Mouse (Mus musculus) lung, embryonic 14.5 days (tissue): Measurements from ENCODE around the gene Sdf4. TPM values are rescaled to one million over a fixed set of nuclear protein-coding genes. Genes with fewer than 3 reads are reported as not detected.

ENCODE experiments used
- ATAC-seq: fragments of 200-750 bp; cut with Nextera tagmentation; 2 replicates; pipeline ENCODE4 v1.8.0; 2017; ENCODE audit warnings: mild to moderate bottlenecking, moderate TSS enrichment, moderate library complexity; ENCODE audit not compliant: insufficient read depth
- DNase-seq: peaks from one replicate; pipeline ENCODE4 v3.0.0-alpha.2; 2015
- H3K27ac ChIP-seq: fragments of 300-500 bp; sonication (generic); 2 replicates; pipeline ENCODE4 v1.5.1; 2014; ENCODE audit warnings: low read depth, mild to moderate bottlenecking, moderate library complexity
- H3K27me3 ChIP-seq: fragments of 300-500 bp; sonication (generic); 2 replicates; pipeline ENCODE4 v1.6.1; 2014; ENCODE audit warnings: low read length, control low read depth; ENCODE audit not compliant: insufficient read depth
- H3K36me3 ChIP-seq: fragments of 300-500 bp; sonication (generic); 2 replicates; pipeline ENCODE4 v1.6.1; 2014; ENCODE audit warnings: control low read depth; ENCODE audit not compliant: insufficient read depth
- H3K4me1 ChIP-seq: fragments of 300-500 bp; sonication (generic); 2 replicates; pipeline ENCODE4 v1.6.1; 2014; ENCODE audit warnings: antibody characterized with exemption, control low read depth; ENCODE audit not compliant: insufficient read depth
- H3K4me2 ChIP-seq: fragments of 300-500 bp; sonication (generic); 2 replicates; pipeline ENCODE4 v1.6.1; 2014; ENCODE audit warnings: mild to moderate bottlenecking
- H3K4me3 ChIP-seq: fragments of 300-500 bp; sonication (generic); 2 replicates; pipeline ENCODE4 v1.5.1; 2014; ENCODE audit warnings: low read depth, low read length
- H3K9ac ChIP-seq: fragments of 300-500 bp; sonication (generic); 2 replicates; pipeline ENCODE4 v1.6.1; 2014
- H3K9me3 ChIP-seq: fragments of 300-500 bp; sonication (generic); 2 replicates; pipeline ENCODE4 v1.6.1; 2016; ENCODE audit warnings: low read depth, low read length, control low read depth
- CTCF ChIP-seq: IDR thresholded peaks from 2 replicates; pipeline ENCODE4 v1.5.1; 2016; ENCODE audit warnings: antibody characterized with exemption, low read depth
- WGBS: fragments of 180-500 bp; shearing (Covaris S2); extraction: QIAGEN DNeasy Blood & Tissue Kit; methylation state at CpG from one replicate; pipeline ENCODE4 v1.1.7; 2014; 5-methylcytosine and 5-hydroxymethylcytosine counted together
- polyA plus RNA-seq: library from polyadenylated mRNA; unstranded; fragments of >200 nt; fragmentation: Nextera tagmentation; extraction: Ambion mirVana; gene quantifications from 2 replicates; pipeline ENCODE4 v1.2.1, GENCODE M21; 2014

The Sdf4 gene
- polyA plus RNA-seq, 1 experiment from 2014 or later, result 152 TPM

- 73% methylated on average over 4 of the region's 4 CpGs for WGBS
- 0 out of 2 replicates have a peak, but pooled peaks cover 4% of the 10 kb centered on the region for H3K36me3 ChIP-seq
- H3K9ac ChIP-seq, result no peak overlapping the region
- peaks cover 19% of the 10 kb centered on the region for H3K27me3 ChIP-seq
- no peaks in the 10 kb centered on the region for H3K9me3 ChIP-seq
- peak overlapping the region; percentile 80; the same call in 1 of the 2 replicates for H3K4me2 ChIP-seq
- DNase-seq (no peak), ATAC-seq (no peak)
- H3K4me1 ChIP-seq, result peaks cover 12% of the 10 kb centered on the region; the same call in 1 of the 2 replicates
- no peak for TF ChIP-seq CTCF
- no peak overlapping the region; the same call in 1 of the 2 replicates for H3K27ac ChIP-seq
- no peak overlapping the region for H3K4me3 ChIP-seq
These were observed 40.2 kb downstream of the Sdf4 start for GRCm38 (mm10) chr4:156032856-156033255.

GRCm38 (mm10) chr4:156033476-156034119, 40.9 kb downstream of the Sdf4 start:
- H3K4me2 ChIP-seq, result no peak overlapping the region
- no peaks in the 10 kb centered on the region for H3K9me3 ChIP-seq
- no peak overlapping the region for H3K4me3 ChIP-seq
- TF ChIP-seq CTCF, result peak; percentile 76
- 0 out of 2 replicates have a peak, but pooled peaks cover 4% of the 10 kb centered on the region for H3K36me3 ChIP-seq
- H3K27me3 ChIP-seq, result peaks cover 19% of the 10 kb centered on the region
- DNase-seq, result peak; percentile 78
- no peak overlapping the region for H3K27ac ChIP-seq
- H3K9ac ChIP-seq, result no peak overlapping the region
- H3K4me1 ChIP-seq, result peaks cover 12% of the 10 kb centered on the region; the same call in 1 of the 2 replicates
- 39% methylated on average over 6 of the region's 6 CpGs for WGBS
- ATAC-seq, result no peak

GRCm38 (mm10) chr4:156034301-156034700, 41.6 kb downstream of the Sdf4 start:
- H3K9me3 ChIP-seq, result no peaks in the 10 kb centered on the region
- ATAC-seq (no peak), DNase-seq (no peak)
- H3K27me3 ChIP-seq, result peaks cover 19% of the 10 kb centered on the region
- no peak overlapping the region for H3K9ac ChIP-seq
- no peak overlapping the region for H3K4me2 ChIP-seq
- H3K36me3 ChIP-seq, result 0 out of 2 replicates have a peak, but pooled peaks cover 3% of the 10 kb centered on the region
- TF ChIP-seq CTCF, result no peak
- no peak overlapping the region for H3K27ac ChIP-seq
- peaks cover 12% of the 10 kb centered on the region; the same call in 1 of the 2 replicates for H3K4me1 ChIP-seq
- H3K4me3 ChIP-seq, result peak overlapping the region; percentile 2; the same call in 1 of the 2 replicates
- 74% methylated on average over 4 of the region's 4 CpGs for WGBS

GRCm38 (mm10) chr4:156034901-156035300, 42.2 kb downstream of the Sdf4 start:
- Histone ChIP-seq H3K27me3 (peaks cover 19% of the 10 kb centered on the region), H3K4me3 (peak overlapping the region; percentile 2; the same call in 1 of the 2 replicates), H3K9me3 (no peaks in the 10 kb centered on the region), H3K27ac (no peak overlapping the region), H3K9ac (no peak overlapping the region), H3K4me1 (peaks cover 12% of the 10 kb centered on the region; the same call in 1 of the 2 replicates), H3K36me3 (no peaks in the 10 kb centered on the region), H3K4me2 (peak overlapping the region; percentile 32)
- DNase-seq (no peak), ATAC-seq (no peak)
- WGBS, result 10% methylated on average over 25 of the region's 25 CpGs
- no peak for TF ChIP-seq CTCF

- DNase-seq (no peak), ATAC-seq (no peak)
- H3K27me3 ChIP-seq, result no peaks in the 10 kb centered on the region
- H3K4me1 ChIP-seq, result no peaks in the 10 kb centered on the region
- H3K4me2 ChIP-seq, result no peak overlapping the region
- H3K27ac ChIP-seq, result no peak overlapping the region
- no peak overlapping the region for H3K9ac ChIP-seq
- no peaks in the 10 kb centered on the region for H3K9me3 ChIP-seq
- no peak overlapping the region for H3K4me3 ChIP-seq
- no peaks in the 10 kb centered on the region for H3K36me3 ChIP-seq
- 43% methylated on average over 5 of the region's 5 CpGs for WGBS
- TF ChIP-seq CTCF, result no peak
These were observed 52.1 kb downstream of the Sdf4 start for GRCm38 (mm10) chr4:156044754-156045153.

GRCm38 (mm10) chr4:156049779-156050178, 57.1 kb downstream of the Sdf4 start:
- no peak overlapping the region for H3K4me2 ChIP-seq
- H3K9ac ChIP-seq, result no peak overlapping the region
- DNase-seq (no peak), ATAC-seq (no peak)
- no peak overlapping the region for H3K27ac ChIP-seq
- H3K36me3 ChIP-seq, result 0 out of 2 replicates have a peak, but pooled peaks cover 2% of the 10 kb centered on the region
- no peaks in the 10 kb centered on the region for H3K4me1 ChIP-seq
- H3K4me3 ChIP-seq, result no peak overlapping the region
- no peak for TF ChIP-seq CTCF
- WGBS, result 61% methylated on average over 3 of the region's 3 CpGs
- H3K9me3 ChIP-seq, result no peaks in the 10 kb centered on the region
- no peaks in the 10 kb centered on the region for H3K27me3 ChIP-seq

GRCm38 (mm10) chr4:156050391-156050980, 57.8 kb downstream of the Sdf4 start:
- no peaks in the 10 kb centered on the region for H3K4me1 ChIP-seq
- H3K9ac ChIP-seq, result no peak overlapping the region
- 0 out of 2 replicates have a peak, but pooled peaks cover 2% of the 10 kb centered on the region for H3K36me3 ChIP-seq
- ATAC-seq, result peak; percentile 68; the same call in 1 of the 2 replicates
- H3K9me3 ChIP-seq, result no peaks in the 10 kb centered on the region
- no peak for TF ChIP-seq CTCF
- no peak overlapping the region for H3K4me2 ChIP-seq
- no peak overlapping the region for H3K4me3 ChIP-seq
- H3K27ac ChIP-seq, result no peak overlapping the region
- DNase-seq, result peak; percentile 63
- no peaks in the 10 kb centered on the region for H3K27me3 ChIP-seq
- WGBS, result 54% methylated on average over 6 of the region's 6 CpGs
